In genomic region chr1:62717552-62718236, GRCm38 (mm10) we compare ENCODE assay signal across 7 mouse cellular contexts. TPM values are rescaled to one million over a fixed set of nuclear protein-coding genes. Genes with fewer than 3 reads are reported as not detected.
DNase-seq lines count a peak whose midpoint lies in the region; ATAC-seq and TF ChIP-seq lines count a peak whose summit lies in the region.

No protein-coding gene starts in this region.

- H3K27ac ChIP-seq in lung, postnatal 0 days (ENCODE audit: low read length) = no peak overlapping the region
- peak overlapping the region; percentile 41; the same call in 1 of the 2 replicates for H3K27ac ChIP-seq in embryonic facial prominence, embryonic 15.5 days (replicated peaks)

- peaks cover 4% of the 10 kb centered on the region; the same call in 1 of the 2 replicates for H3K4me1 ChIP-seq in lung, postnatal 0 days (ENCODE audit: insufficient read depth, low read depth, low read length)
- H3K4me1 ChIP-seq in embryonic facial prominence, embryonic 15.5 days = peaks cover 35% of the 10 kb centered on the region

- no peak overlapping the region for H3K4me3 ChIP-seq in lung, postnatal 0 days (ENCODE audit: low read depth, low read length)
- H3K4me3 ChIP-seq in embryonic facial prominence, embryonic 15.5 days (replicated peaks) = no peak overlapping the region

- no peak for TF ChIP-seq EP300 in lung, postnatal 0 days (IDR thresholded peaks at IDR 0.05)

- TF ChIP-seq CTCF in lung, postnatal 0 days (IDR thresholded peaks at IDR 0.05) = peak; percentile 65

- peak; percentile 26; the same call in 1 of the 2 replicates for ATAC-seq in lung, postnatal 0 days
- ATAC-seq in embryonic facial prominence, embryonic 15.5 days (ENCODE audit: insufficient number of reproducible peaks, low FRiP score, low TSS enrichment, low read depth) = no peak

- no peaks in the 10 kb centered on the region for H3K9me3 ChIP-seq in lung, postnatal 0 days (ENCODE audit: low read length)
- H3K9me3 ChIP-seq in embryonic facial prominence, embryonic 15.5 days (replicated peaks) = no peaks in the 10 kb centered on the region

- no peak overlapping the region for H3K9ac ChIP-seq in lung, postnatal 0 days (replicated peaks; ENCODE audit: low read depth)
- no peak overlapping the region for H3K9ac ChIP-seq in embryonic facial prominence, embryonic 15.5 days

- 0 out of 2 replicates have a peak, but pooled peaks cover 4% of the 10 kb centered on the region for H3K36me3 ChIP-seq in lung, postnatal 0 days (ENCODE audit: insufficient read depth, low read length)
- H3K36me3 ChIP-seq in embryonic facial prominence, embryonic 15.5 days = peaks cover 20% of the 10 kb centered on the region

- peak; percentile 38 for DNase-seq in lung, postnatal 0 days (ENCODE audit: low spot score)
- no peak for DNase-seq in lung, postnatal 10 days
- DNase-seq in left cerebral cortex, adult 18-20 months (ENCODE audit: low spot score in 2 of 2) = peak; percentile 37 to 70
- DNase-seq in right cerebral cortex, postnatal 14 days = peak; percentile 57
- no peak for DNase-seq in spleen, postnatal 10 days (ENCODE audit: low spot score in 2 of 2)
- DNase-seq in adrenal gland, postnatal 25 days = no peak

- H3K27me3 ChIP-seq in lung, postnatal 0 days (replicated peaks; ENCODE audit: insufficient read depth, low read length) = no peaks in the 10 kb centered on the region
- no peaks in the 10 kb centered on the region for H3K27me3 ChIP-seq in embryonic facial prominence, embryonic 15.5 days

- no peak overlapping the region for H3K4me2 ChIP-seq in lung, postnatal 0 days (replicated peaks; ENCODE audit: low read depth, low read length)
- no peak overlapping the region for H3K4me2 ChIP-seq in embryonic facial prominence, embryonic 15.5 days (replicated peaks)

- WGBS in lung, postnatal 0 days = 72% methylated on average over 13 of the region's 13 CpGs
- 50% methylated on average over 13 of the region's 13 CpGs for WGBS in embryonic facial prominence, embryonic 15.5 days

RNA-seq across cellular contexts. Expression of gene Nrp2, which starts 14.6 kb away (rescaled TPM):
- 14.0 and 17.5 TPM in 2 replicates for polyA plus RNA-seq in lung, postnatal 0 days (2015; fragmentation: Nextera tagmentation; extraction: Ambion mirVana)
- 49.9 and 50.0 TPM in 2 replicates for polyA plus RNA-seq in embryonic facial prominence, embryonic 15.5 days (2015; fragmentation: Nextera tagmentation; extraction: Ambion mirVana)
- total RNA-seq in left cerebral cortex, adult 18-20 months (2021) = 10 to 100 TPM; 29.4 to 31.2 TPM
- 38.3 and 44.1 TPM in 2 replicates for total RNA-seq in adrenal gland, postnatal 25 days (2021)

Comparison
In these comparisons a context has a peak if more than half of its experiments do, and no peak if none do; other contexts are left out.
1. DNase-seq: peak in lung, postnatal 0 days (single experiment), left cerebral cortex, adult 18-20 months (2 of 2) and right cerebral cortex, postnatal 14 days (single experiment); none in lung, postnatal 10 days (single experiment), spleen, postnatal 10 days (0 of 2) and adrenal gland, postnatal 25 days (single experiment).